Mouse (Mus musculus): ENCODE measurements around the gene Entpd5.

DNA sequence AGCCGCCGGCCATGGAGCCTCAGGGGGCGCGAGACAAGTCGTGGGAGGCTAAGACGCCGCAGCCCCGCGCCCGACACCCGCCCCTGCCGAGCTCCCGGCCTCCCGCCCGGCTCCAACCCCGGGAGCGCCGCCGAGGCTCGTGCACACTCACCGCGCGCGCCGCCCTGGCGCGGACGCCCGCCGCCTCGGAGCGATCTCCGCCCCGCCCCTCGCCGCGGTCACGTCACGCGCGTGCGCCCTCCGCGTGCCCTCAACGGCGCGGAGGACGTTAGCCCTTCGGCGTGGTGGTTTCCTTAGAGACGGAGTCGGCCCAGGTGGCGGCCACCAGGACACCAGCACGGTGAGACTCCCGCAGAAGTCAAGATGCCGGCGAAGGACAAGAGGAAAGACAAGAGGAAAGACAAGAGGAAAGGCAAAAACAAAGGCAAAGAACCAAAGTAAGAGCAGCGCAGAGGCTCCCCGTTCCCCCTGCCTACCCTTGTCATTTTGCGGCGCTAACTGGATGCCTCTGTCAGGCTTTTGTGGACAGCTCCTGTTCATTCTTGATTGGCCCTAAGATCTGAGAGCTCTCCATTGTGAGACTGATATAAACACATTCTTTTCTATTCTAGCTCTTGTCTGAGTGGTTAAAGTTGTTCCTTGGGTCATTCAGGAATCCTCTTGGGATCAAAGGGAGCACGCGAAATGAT lies at the start of gene Entpd5, which contains the start of gene Bbof1:
- no peak for TF ChIP-seq EP300 (IDR thresholded peaks at IDR 0.05)
- no peak for TF ChIP-seq CTCF (IDR thresholded peaks at IDR 0.05)
